In genomic region chr2:44628778-44629177, GRCm38 (mm10) we compare ENCODE assay signal across 31 mouse cellular contexts.
"Had no signal": no experiment of that assay in that cellular context is flagged by ENCODE, and none has a peak within 500 bp of the region (broad histone marks: within the 10 kb centered on the region; RNA-seq: fewer than 3 reads in every experiment).

No protein-coding gene starts in this region.

- H3K9ac ChIP-seq: limb, embryonic 12.5 days; limb, embryonic 13.5 days; limb, embryonic 15.5 days; liver, embryonic 12.5 days; liver, embryonic 13.5 days; liver, embryonic 14.5 days; liver, embryonic 15.5 days; liver, postnatal 0 days; lung, embryonic 14.5 days; lung, embryonic 15.5 days; midbrain, embryonic 12.5 days; midbrain, embryonic 13.5 days; midbrain, embryonic 15.5 days; neural tube, embryonic 12.5 days had no signal

- H3K4me1 ChIP-seq: limb, embryonic 12.5 days; limb, embryonic 13.5 days; limb, embryonic 15.5 days; liver, embryonic 12.5 days; liver, embryonic 13.5 days; liver, embryonic 15.5 days; lung, embryonic 15.5 days; neural tube, embryonic 12.5 days had no signal

- H3K27ac ChIP-seq: limb, embryonic 10.5 days; limb, embryonic 12.5 days; limb, embryonic 13.5 days; limb, embryonic 15.5 days; liver, embryonic 12.5 days; liver, embryonic 13.5 days; liver, embryonic 14.5 days; liver, embryonic 15.5 days; lung, embryonic 15.5 days; macrophage; midbrain, embryonic 10.5 days; midbrain, embryonic 12.5 days; midbrain, embryonic 13.5 days; midbrain, embryonic 15.5 days; neural tube, embryonic 12.5 days had no signal

- H3K4me2 ChIP-seq: limb, embryonic 12.5 days; limb, embryonic 13.5 days; limb, embryonic 15.5 days; liver, embryonic 11.5 days; liver, embryonic 12.5 days; liver, embryonic 13.5 days; liver, embryonic 15.5 days; lung, embryonic 14.5 days; lung, embryonic 15.5 days; midbrain, embryonic 11.5 days; midbrain, embryonic 12.5 days; midbrain, embryonic 13.5 days; midbrain, embryonic 15.5 days; neural tube, embryonic 12.5 days had no signal

- ATAC-seq: liver, embryonic 12.5 days; liver, postnatal 0 days; midbrain, embryonic 13.5 days; midbrain, embryonic 15.5 days; midbrain, embryonic 16.5 days had no signal

- H3K27me3 ChIP-seq: limb, embryonic 12.5 days; limb, embryonic 13.5 days; limb, embryonic 15.5 days; liver, embryonic 12.5 days; liver, embryonic 13.5 days; liver, embryonic 15.5 days; lung, embryonic 15.5 days; megakaryocyte, embryonic 14.5 days; midbrain, embryonic 12.5 days; midbrain, embryonic 13.5 days; midbrain, embryonic 15.5 days; neural tube, embryonic 12.5 days had no signal

- H3K4me3 ChIP-seq: limb, embryonic 10.5 days; limb, embryonic 12.5 days; limb, embryonic 13.5 days; limb, embryonic 15.5 days; liver, embryonic 12.5 days; liver, embryonic 13.5 days; liver, embryonic 15.5 days; lung, embryonic 15.5 days; megakaryocyte, embryonic 14.5 days; midbrain, embryonic 10.5 days; midbrain, embryonic 12.5 days; midbrain, embryonic 13.5 days; midbrain, embryonic 15.5 days; myocyte; neural tube, embryonic 12.5 days had no signal

- DNase-seq: left cerebral cortex, postnatal 4 days; liver; liver, embryonic 13.5 days; liver, postnatal 0 days; lung, adult 18-20 months; lung, adult 2 months; lung, embryonic 14.5 days; lung, postnatal 10 days; lung, postnatal 14 days; lung, postnatal 36 days; lung, postnatal 4 days; midbrain, embryonic 14.5 days had no signal

- H3K9me3 ChIP-seq: limb, embryonic 10.5 days; limb, embryonic 12.5 days; limb, embryonic 13.5 days; limb, embryonic 15.5 days; liver, embryonic 12.5 days; liver, embryonic 13.5 days; liver, embryonic 15.5 days; lung, embryonic 15.5 days; megakaryocyte, embryonic 14.5 days; midbrain, embryonic 10.5 days; midbrain, embryonic 12.5 days; midbrain, embryonic 13.5 days; midbrain, embryonic 15.5 days; neural tube, embryonic 12.5 days had no signal

- H3K36me3 ChIP-seq: limb, embryonic 10.5 days; limb, embryonic 12.5 days; limb, embryonic 13.5 days; limb, embryonic 15.5 days; liver, embryonic 12.5 days; liver, embryonic 13.5 days; liver, embryonic 15.5 days; lung, embryonic 15.5 days; midbrain, embryonic 10.5 days; midbrain, embryonic 12.5 days; midbrain, embryonic 13.5 days; midbrain, embryonic 15.5 days; neural tube, embryonic 12.5 days had no signal
